Mouse (Mus musculus): Measurements from ENCODE around the gene Ly6g6f. TPM values are rescaled to one million over a fixed set of nuclear protein-coding genes. Genes with fewer than 3 reads are reported as not detected.
"Not testable (repeated sequence)": the region's sequence is repeated elsewhere in the genome, so short reads cannot be mapped to it uniquely, and the experiment has no call there.

Ly6g6f gene
- polyA plus RNA-seq, 1 experiment from 2014 or later, result not detected

DNA sequence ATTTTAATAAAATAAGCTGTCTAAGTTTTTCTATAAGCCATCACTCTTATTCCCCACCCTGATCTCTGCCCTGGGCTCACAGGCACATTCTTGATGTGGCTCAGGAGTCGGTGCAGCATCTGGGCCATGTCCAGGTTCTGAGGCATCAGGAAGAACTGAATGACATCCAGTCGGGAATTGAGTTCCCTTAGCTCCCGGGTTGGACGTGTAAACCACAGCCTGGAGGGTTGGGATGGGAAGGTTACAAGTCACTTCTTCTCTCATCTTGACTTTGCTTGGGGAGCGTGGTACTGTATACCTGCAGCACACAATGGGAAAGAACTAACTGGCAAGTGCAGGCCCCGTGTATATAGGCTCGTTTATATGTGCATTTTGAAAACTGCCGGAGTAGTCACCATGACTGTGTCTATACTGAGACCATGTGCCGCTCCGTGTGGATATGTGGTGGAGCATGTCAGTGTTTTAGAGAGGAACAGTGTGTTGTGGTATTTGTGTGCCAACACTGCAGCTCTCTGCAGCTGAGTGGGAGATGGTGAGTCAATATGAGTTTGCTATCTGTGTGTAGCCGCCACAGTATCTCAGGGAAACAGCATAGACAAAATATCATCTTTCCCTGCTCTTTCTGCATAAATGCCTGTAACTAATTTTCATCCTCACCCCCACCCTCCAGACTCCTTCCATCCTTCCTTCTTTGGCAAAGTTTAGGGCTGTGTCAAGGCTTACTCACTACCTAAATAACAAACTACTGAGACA, 46.1 kb downstream of the Ly6g6f start:
- no peak for ATAC-seq (replicated peaks; ENCODE audit: low FRiP score, low read depth)
- 83% methylated on average over 11 of the region's 11 CpGs for WGBS

DNA sequence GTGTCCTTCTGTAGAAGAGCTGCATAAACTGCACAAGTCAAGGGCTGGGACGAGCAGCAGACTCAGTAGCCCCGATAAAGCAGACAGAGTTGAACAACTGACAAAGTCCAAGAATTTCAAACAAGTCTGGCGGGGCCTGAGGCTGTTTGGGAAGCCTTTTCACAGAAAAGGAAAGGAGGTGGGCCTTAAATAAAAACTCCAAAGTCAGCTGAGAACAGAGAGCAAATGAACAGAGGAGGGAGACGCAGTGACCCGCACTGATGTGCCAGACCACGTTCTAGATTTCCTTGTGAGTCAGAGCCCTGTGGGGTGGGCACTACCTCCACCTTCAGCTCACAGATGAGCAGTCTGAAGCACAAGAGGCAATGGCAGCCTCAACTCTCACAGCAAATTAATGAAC, 50.5 kb downstream of the Ly6g6f start:
- DNase-seq (ENCODE audit: low spot score), result no peak
- Histone ChIP-seq H3K27ac (no peak overlapping the region), H3K4me2 (ENCODE audit: low read length) (no peak overlapping the region), H3K4me1 (replicated peaks; ENCODE audit: insufficient read depth, low read length) (no peaks in the 10 kb centered on the region), H3K9ac (ENCODE audit: low read depth, low read length) (no peak overlapping the region), H3K9me3 (replicated peaks; ENCODE audit: low read length) (no peaks in the 10 kb centered on the region), H3K36me3 (ENCODE audit: insufficient read depth, low read length) (no peaks in the 10 kb centered on the region), H3K27me3 (ENCODE audit: insufficient read depth, low read length) (no peaks in the 10 kb centered on the region), H3K4me3 (replicated peaks; ENCODE audit: low read depth, low read length) (no peak overlapping the region)
- no peak for TF ChIP-seq CTCF (IDR thresholded peaks at IDR 0.05; ENCODE audit: low read depth)
- WGBS, result 60% methylated on average over 6 of the region's 6 CpGs
- no peak for ATAC-seq (replicated peaks; ENCODE audit: low FRiP score, low read depth)

More for the DNA sequence above, 46.1 kb downstream of the Ly6g6f start:
- DNase-seq (ENCODE audit: low spot score), result no peak
- Histone ChIP-seq H3K27me3 (ENCODE audit: insufficient read depth, low read length) (no peaks in the 10 kb centered on the region), H3K4me1 (replicated peaks; ENCODE audit: insufficient read depth, low read length) (no peaks in the 10 kb centered on the region), H3K36me3 (ENCODE audit: insufficient read depth, low read length) (no peaks in the 10 kb centered on the region), H3K4me3 (replicated peaks; ENCODE audit: low read depth, low read length) (no peak overlapping the region), H3K9ac (ENCODE audit: low read depth, low read length) (no peak overlapping the region), H3K4me2 (ENCODE audit: low read length) (no peak overlapping the region), H3K9me3 (replicated peaks; ENCODE audit: low read length) (no peaks in the 10 kb centered on the region), H3K27ac (no peak overlapping the region)
- TF ChIP-seq CTCF (IDR thresholded peaks at IDR 0.05; ENCODE audit: low read depth), result no peak

DNA sequence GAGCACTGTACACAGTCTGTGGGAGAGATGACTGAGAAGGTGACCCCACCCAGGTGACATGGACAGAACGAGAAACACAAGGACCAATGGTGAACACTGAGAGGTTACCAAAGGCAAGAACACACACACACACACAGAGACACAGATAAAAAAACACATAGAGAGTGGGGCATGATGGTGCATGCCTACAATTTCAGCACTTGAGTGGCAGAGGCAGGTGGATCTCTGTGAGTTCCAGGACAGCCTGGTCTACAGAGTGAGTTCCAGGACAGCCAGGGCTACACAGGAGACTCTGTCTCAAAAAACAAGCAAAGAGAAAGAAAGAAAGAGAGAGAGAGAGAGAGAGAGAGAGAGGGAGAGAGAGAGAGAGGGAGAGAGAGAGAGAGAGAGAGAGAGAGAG, 51.7 kb downstream of the Ly6g6f start:
- ATAC-seq (replicated peaks; ENCODE audit: low FRiP score, low read depth); H3K9ac ChIP-seq (ENCODE audit: low read depth, low read length); H3K4me3 ChIP-seq (replicated peaks; ENCODE audit: low read depth, low read length); H3K27me3 ChIP-seq (ENCODE audit: insufficient read depth, low read length); H3K4me2 ChIP-seq (ENCODE audit: low read length); DNase-seq (ENCODE audit: low spot score); H3K9me3 ChIP-seq (replicated peaks; ENCODE audit: low read length); H3K36me3 ChIP-seq (ENCODE audit: insufficient read depth, low read length); H3K4me1 ChIP-seq (replicated peaks; ENCODE audit: insufficient read depth, low read length); H3K27ac ChIP-seq: not testable (repeated sequence)
- 56% methylated on average over 1 of the region's 1 CpGs for WGBS

DNA sequence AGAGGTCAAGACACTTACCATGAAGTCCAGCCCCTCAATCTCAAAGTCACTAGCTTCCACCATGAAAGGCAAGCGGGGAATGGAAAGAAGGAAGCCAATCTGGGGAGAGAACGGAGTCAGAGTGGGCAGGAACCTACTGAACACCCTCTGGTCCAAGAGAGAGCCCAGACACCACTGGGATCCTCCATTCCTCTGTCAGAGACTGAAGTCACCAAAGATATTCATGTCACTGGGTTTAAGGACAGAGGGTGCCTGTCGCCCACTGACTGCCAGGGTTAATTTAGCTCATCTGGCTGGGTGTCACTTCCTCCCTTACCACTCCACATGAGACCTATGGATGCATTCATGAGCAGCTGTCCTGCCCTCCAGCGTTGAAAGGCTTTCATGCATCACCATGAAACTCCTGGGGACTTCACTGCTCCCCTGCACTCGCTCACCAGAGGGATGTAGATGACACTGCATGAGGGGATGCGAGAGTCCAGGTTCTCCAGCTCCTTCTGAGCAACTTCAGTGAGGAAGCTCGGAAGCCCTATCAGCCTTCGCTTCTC, 53.0 kb downstream of the Ly6g6f start:
- DNase-seq (ENCODE audit: low spot score), result no peak

DNA sequence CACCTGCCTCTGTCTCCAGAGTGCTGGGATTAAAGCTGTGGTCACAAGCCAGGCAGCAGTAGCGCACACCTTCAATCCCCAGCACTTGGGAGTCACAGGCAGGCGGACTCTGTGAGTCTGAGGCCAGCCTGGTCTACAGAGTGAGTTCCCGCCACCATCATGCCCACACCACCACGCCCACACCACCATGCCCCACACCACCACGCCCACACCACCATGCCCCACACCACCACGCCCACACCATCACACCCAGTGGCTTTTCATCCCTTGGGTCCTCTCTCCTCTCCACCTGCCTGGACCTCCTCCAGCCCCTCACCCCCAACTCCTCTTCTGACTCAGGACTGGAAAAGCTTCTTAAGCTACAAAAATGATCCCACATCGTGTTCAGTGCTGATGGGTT, 53.5 kb downstream of the Ly6g6f start:
- Histone ChIP-seq H3K4me2 (ENCODE audit: low read length) (no peak overlapping the region), H3K4me1 (replicated peaks; ENCODE audit: insufficient read depth, low read length) (no peaks in the 10 kb centered on the region), H3K9ac (ENCODE audit: low read depth, low read length) (no peak overlapping the region), H3K9me3 (replicated peaks; ENCODE audit: low read length) (no peaks in the 10 kb centered on the region), H3K27me3 (ENCODE audit: insufficient read depth, low read length) (no peaks in the 10 kb centered on the region), H3K27ac (no peak overlapping the region), H3K36me3 (ENCODE audit: insufficient read depth, low read length) (no peaks in the 10 kb centered on the region), H3K4me3 (replicated peaks; ENCODE audit: low read depth, low read length) (no peak overlapping the region)
- no peak for ATAC-seq (replicated peaks; ENCODE audit: low FRiP score, low read depth)
- DNase-seq (ENCODE audit: low spot score), result no peak
- TF ChIP-seq CTCF (IDR thresholded peaks at IDR 0.05; ENCODE audit: low read depth), result no peak
- 83% methylated on average over 7 of the region's 7 CpGs for WGBS

More for the DNA sequence above, 53.0 kb downstream of the Ly6g6f start:
- H3K27me3 ChIP-seq (ENCODE audit: insufficient read depth, low read length), result no peaks in the 10 kb centered on the region
- no peaks in the 10 kb centered on the region for H3K4me1 ChIP-seq (replicated peaks; ENCODE audit: insufficient read depth, low read length)
- no peak overlapping the region for H3K4me3 ChIP-seq (replicated peaks; ENCODE audit: low read depth, low read length)
- ATAC-seq (replicated peaks; ENCODE audit: low FRiP score, low read depth), result no peak
- 71% methylated on average over 8 of the region's 8 CpGs for WGBS
- H3K9me3 ChIP-seq (replicated peaks; ENCODE audit: low read length), result no peaks in the 10 kb centered on the region
- H3K27ac ChIP-seq, result no peak overlapping the region
- no peaks in the 10 kb centered on the region for H3K36me3 ChIP-seq (ENCODE audit: insufficient read depth, low read length)
- no peak overlapping the region for H3K9ac ChIP-seq (ENCODE audit: low read depth, low read length)
- H3K4me2 ChIP-seq (ENCODE audit: low read length), result no peak overlapping the region
- TF ChIP-seq CTCF (IDR thresholded peaks at IDR 0.05; ENCODE audit: low read depth), result no peak

DNA sequence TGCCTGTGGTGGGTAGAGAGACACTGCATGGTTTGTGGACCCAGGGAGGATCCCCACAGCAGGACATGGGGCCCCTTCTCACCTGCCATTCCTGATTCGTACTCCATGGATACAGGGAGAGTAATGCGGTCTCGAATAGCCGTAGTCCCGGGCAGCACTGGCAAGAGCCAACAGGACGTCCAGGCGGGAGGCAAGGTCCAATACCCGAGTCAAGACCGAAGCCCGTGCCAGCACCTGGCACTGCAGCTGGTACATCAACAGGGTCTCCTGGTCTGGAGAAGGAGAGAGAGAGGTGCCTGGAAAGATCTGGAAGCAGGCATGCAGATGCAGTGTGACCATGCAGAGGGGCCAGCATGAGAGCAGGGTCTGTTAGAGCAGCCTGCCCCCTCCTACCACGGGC, 54.1 kb downstream of the Ly6g6f start:
- WGBS, result 87% methylated on average over 11 of the region's 11 CpGs
- Histone ChIP-seq H3K27ac (no peak overlapping the region), H3K4me1 (replicated peaks; ENCODE audit: insufficient read depth, low read length) (no peaks in the 10 kb centered on the region), H3K4me3 (replicated peaks; ENCODE audit: low read depth, low read length) (no peak overlapping the region), H3K4me2 (ENCODE audit: low read length) (no peak overlapping the region), H3K9ac (ENCODE audit: low read depth, low read length) (no peak overlapping the region), H3K27me3 (ENCODE audit: insufficient read depth, low read length) (no peaks in the 10 kb centered on the region), H3K9me3 (replicated peaks; ENCODE audit: low read length) (no peaks in the 10 kb centered on the region), H3K36me3 (ENCODE audit: insufficient read depth, low read length) (no peaks in the 10 kb centered on the region)
- DNase-seq (ENCODE audit: low spot score) (no peak), ATAC-seq (replicated peaks; ENCODE audit: low FRiP score, low read depth) (no peak)
- TF ChIP-seq CTCF (IDR thresholded peaks at IDR 0.05; ENCODE audit: low read depth), result no peak

Other genes with a start within 250 kb of the Ly6g6f start
- 30.3 and 30.8 TPM in 2 replicates for gene Stk19, start 248.7 kb downstream of the Ly6g6f start, polyA plus RNA-seq (2015; fragmentation: Nextera tagmentation; extraction: Ambion mirVana)
- 48.2 and 49.7 TPM in 2 replicates for gene Dxo, start 248.6 kb downstream of the Ly6g6f start, polyA plus RNA-seq (2015; fragmentation: Nextera tagmentation; extraction: Ambion mirVana)
- 36.8 and 37.3 TPM in 2 replicates for gene Skiv2l, start 235.4 kb downstream of the Ly6g6f start, polyA plus RNA-seq (2015; fragmentation: Nextera tagmentation; extraction: Ambion mirVana)
- 73.5 and 79.5 TPM in 2 replicates for gene Nelfe, start 235.2 kb downstream of the Ly6g6f start, polyA plus RNA-seq (2015; fragmentation: Nextera tagmentation; extraction: Ambion mirVana)
- 21.1 and 25.6 TPM in 2 replicates for gene Cfb, start 223.1 kb downstream of the Ly6g6f start, polyA plus RNA-seq (2015; fragmentation: Nextera tagmentation; extraction: Ambion mirVana)
- 2.3 and 3.4 TPM in 2 replicates for gene Zbtb12, start 206.1 kb downstream of the Ly6g6f start, polyA plus RNA-seq (2015; fragmentation: Nextera tagmentation; extraction: Ambion mirVana)
- not detected in 2 replicates for gene Gm20547, start 203.6 kb downstream of the Ly6g6f start, polyA plus RNA-seq (2015; fragmentation: Nextera tagmentation; extraction: Ambion mirVana)
- gene C2, start 187.3 kb downstream of the Ly6g6f start, polyA plus RNA-seq (2015; fragmentation: Nextera tagmentation; extraction: Ambion mirVana), result 7.0 and 7.4 TPM in 2 replicates
- gene Ehmt2, start 187.1 kb downstream of the Ly6g6f start, polyA plus RNA-seq (2015; fragmentation: Nextera tagmentation; extraction: Ambion mirVana), result 44.1 and 49.1 TPM in 2 replicates
- gene Slc44a4, start 171.1 kb downstream of the Ly6g6f start, polyA plus RNA-seq (2015; fragmentation: Nextera tagmentation; extraction: Ambion mirVana), result 24.2 and 27.3 TPM in 2 replicates
- 92.0 and 101 TPM in 2 replicates for gene Neu1, start 154.4 kb downstream of the Ly6g6f start, polyA plus RNA-seq (2015; fragmentation: Nextera tagmentation; extraction: Ambion mirVana)
- gene Hspa1b, start 126.4 kb downstream of the Ly6g6f start, polyA plus RNA-seq (2015; fragmentation: Nextera tagmentation; extraction: Ambion mirVana), result 2.2 and 2.6 TPM in 2 replicates
- not detected in 2 replicates for gene Gm20481, start 115.7 kb downstream of the Ly6g6f start, polyA plus RNA-seq (2015; fragmentation: Nextera tagmentation; extraction: Ambion mirVana)
- 22.4 and 23.5 TPM in 2 replicates for gene Hspa1a, start 113.5 kb downstream of the Ly6g6f start, polyA plus RNA-seq (2015; fragmentation: Nextera tagmentation; extraction: Ambion mirVana)
- gene Hspa1l, start 112.9 kb downstream of the Ly6g6f start, polyA plus RNA-seq (2015; fragmentation: Nextera tagmentation; extraction: Ambion mirVana), result 0.54 and 0.72 TPM in 2 replicates
- gene Lsm2, start 103.7 kb downstream of the Ly6g6f start, polyA plus RNA-seq (2015; fragmentation: Nextera tagmentation; extraction: Ambion mirVana), result 133 and 141 TPM in 2 replicates
- gene Vars, start 84.6 kb downstream of the Ly6g6f start, polyA plus RNA-seq (2015; fragmentation: Nextera tagmentation; extraction: Ambion mirVana), result 61.3 and 63.3 TPM in 2 replicates
- 0.16 and 0.20 TPM in 2 replicates for gene Vwa7, start 69.0 kb downstream of the Ly6g6f start, polyA plus RNA-seq (2015; fragmentation: Nextera tagmentation; extraction: Ambion mirVana)
- gene Sapcd1, start 57.6 kb downstream of the Ly6g6f start, polyA plus RNA-seq (2015; fragmentation: Nextera tagmentation; extraction: Ambion mirVana), result 2.3 and 3.7 TPM in 2 replicates
- gene Msh5, start 38.9 kb downstream of the Ly6g6f start, polyA plus RNA-seq (2015; fragmentation: Nextera tagmentation; extraction: Ambion mirVana), result 2.7 and 3.0 TPM in 2 replicates
- 266 and 282 TPM in 2 replicates for gene Clic1, start 35.6 kb downstream of the Ly6g6f start, polyA plus RNA-seq (2015; fragmentation: Nextera tagmentation; extraction: Ambion mirVana)
- gene Ddah2, start 26.6 kb downstream of the Ly6g6f start, polyA plus RNA-seq (2015; fragmentation: Nextera tagmentation; extraction: Ambion mirVana), result 227 and 244 TPM in 2 replicates
- not detected in 2 replicates for gene Ly6g6c, start 20.2 kb downstream of the Ly6g6f start, polyA plus RNA-seq (2015; fragmentation: Nextera tagmentation; extraction: Ambion mirVana)
- 0.36 and 0.45 TPM in 2 replicates for gene Mpig6b, start 19.4 kb downstream of the Ly6g6f start, polyA plus RNA-seq (2015; fragmentation: Nextera tagmentation; extraction: Ambion mirVana)
- gene Ly6g6e, start 8.7 kb downstream of the Ly6g6f start, polyA plus RNA-seq (2015; fragmentation: Nextera tagmentation; extraction: Ambion mirVana), result 1.3 and 1.6 TPM in 2 replicates
- gene Ly6g6d, start 7.5 kb downstream of the Ly6g6f start, polyA plus RNA-seq (2015; fragmentation: Nextera tagmentation; extraction: Ambion mirVana), result 7.6 and 7.8 TPM in 2 replicates
- 109 and 113 TPM in 2 replicates for gene Abhd16a, start 3.7 kb upstream of the Ly6g6f start, polyA plus RNA-seq (2015; fragmentation: Nextera tagmentation; extraction: Ambion mirVana)
- gene Ly6g5c, start 22.7 kb upstream of the Ly6g6f start, polyA plus RNA-seq (2015; fragmentation: Nextera tagmentation; extraction: Ambion mirVana), result not detected in 2 replicates
- gene Ly6g5b, start 29.8 kb upstream of the Ly6g6f start, polyA plus RNA-seq (2015; fragmentation: Nextera tagmentation; extraction: Ambion mirVana), result 0.69 and 1.1 TPM in 2 replicates
- gene Gpank1, start 35.8 kb upstream of the Ly6g6f start, polyA plus RNA-seq (2015; fragmentation: Nextera tagmentation; extraction: Ambion mirVana), result 14.6 and 15.2 TPM in 2 replicates
- 300 and 312 TPM in 2 replicates for gene Csnk2b, start 36.4 kb upstream of the Ly6g6f start, polyA plus RNA-seq (2015; fragmentation: Nextera tagmentation; extraction: Ambion mirVana)
- gene D17H6S53E, start 40.8 kb upstream of the Ly6g6f start, polyA plus RNA-seq (2015; fragmentation: Nextera tagmentation; extraction: Ambion mirVana), result 10.5 and 11.9 TPM in 2 replicates
- 59.6 and 64.2 TPM in 2 replicates for gene Apom, start 46.4 kb upstream of the Ly6g6f start, polyA plus RNA-seq (2015; fragmentation: Nextera tagmentation; extraction: Ambion mirVana)
- gene Bag6, start 49.6 kb upstream of the Ly6g6f start, polyA plus RNA-seq (2015; fragmentation: Nextera tagmentation; extraction: Ambion mirVana), result 46.0 and 50.2 TPM in 2 replicates
- 79.2 and 94.5 TPM in 2 replicates for gene Prrc2a, start 79.3 kb upstream of the Ly6g6f start, polyA plus RNA-seq (2015; fragmentation: Nextera tagmentation; extraction: Ambion mirVana)
- gene Aif1, start 90.5 kb upstream of the Ly6g6f start, polyA plus RNA-seq (2015; fragmentation: Nextera tagmentation; extraction: Ambion mirVana), result 13.1 and 14.8 TPM in 2 replicates
- gene Lst1, start 102.8 kb upstream of the Ly6g6f start, polyA plus RNA-seq (2015; fragmentation: Nextera tagmentation; extraction: Ambion mirVana), result 11.4 and 15.0 TPM in 2 replicates
- 0.98 and 1.0 TPM in 2 replicates for gene Ltb, start 108.8 kb upstream of the Ly6g6f start, polyA plus RNA-seq (2015; fragmentation: Nextera tagmentation; extraction: Ambion mirVana)
- gene Tnf, start 116.4 kb upstream of the Ly6g6f start, polyA plus RNA-seq (2015; fragmentation: Nextera tagmentation; extraction: Ambion mirVana), result 0.19 and 0.25 TPM in 2 replicates
- gene Lta, start 119.7 kb upstream of the Ly6g6f start, polyA plus RNA-seq (2015; fragmentation: Nextera tagmentation; extraction: Ambion mirVana), result 0.15 TPM in 1 of 2 replicates, not detected in the other
- 0.25 and 0.29 TPM in 2 replicates for gene Gm16181, start 135.2 kb upstream of the Ly6g6f start, polyA plus RNA-seq (2015; fragmentation: Nextera tagmentation; extraction: Ambion mirVana)
- gene Atp6v1g2, start 148.1 kb upstream of the Ly6g6f start, polyA plus RNA-seq (2015; fragmentation: Nextera tagmentation; extraction: Ambion mirVana), result 6.6 and 6.7 TPM in 2 replicates
- 11.7 and 14.5 TPM in 2 replicates for gene Nfkbil1, start 150.2 kb upstream of the Ly6g6f start, polyA plus RNA-seq (2015; fragmentation: Nextera tagmentation; extraction: Ambion mirVana)
- 303 and 329 TPM in 2 replicates for gene Ddx39b, start 156.1 kb upstream of the Ly6g6f start, polyA plus RNA-seq (2015; fragmentation: Nextera tagmentation; extraction: Ambion mirVana)
- 111 and 125 TPM in 2 replicates for gene H2-D1, start 177.1 kb upstream of the Ly6g6f start, polyA plus RNA-seq (2015; fragmentation: Nextera tagmentation; extraction: Ambion mirVana)
- gene H2-Q1, start 234.8 kb upstream of the Ly6g6f start, polyA plus RNA-seq (2015; fragmentation: Nextera tagmentation; extraction: Ambion mirVana), result not detected in 2 replicates

All from kidney, postnatal 0 days (tissue).